Mouse (Mus musculus) heart, embryonic 16.5 days (tissue): ENCODE measurements around the gene Olfr52. TPM values are rescaled to one million over a fixed set of nuclear protein-coding genes. Genes with fewer than 3 reads are reported as not detected.

Experiments
- ATAC-seq: fragments of 200-750 bp; cut with Nextera tagmentation; replicated peaks from 2 replicates; pipeline ENCODE4 v1.8.0; 2017; ENCODE audit warnings: moderate number of reproducible peaks; ENCODE audit not compliant: insufficient read depth, low FRiP score; ENCODE audit errors: extremely low read depth
- H3K27ac ChIP-seq: fragments of 300-500 bp; sonication (generic); 2 replicates; pipeline ENCODE4 v1.5.1; 2014; ENCODE audit warnings: mild to moderate bottlenecking, low read length, control low read depth, moderate library complexity
- H3K27me3 ChIP-seq: fragments of 300-500 bp; sonication (generic); 2 replicates; pipeline ENCODE4 v1.6.1; 2014; ENCODE audit warnings: low read length, mixed read lengths; ENCODE audit not compliant: control insufficient read depth, insufficient read depth
- H3K36me3 ChIP-seq: fragments of 300-500 bp; sonication (generic); 2 replicates; pipeline ENCODE4 v1.6.1; 2014; ENCODE audit not compliant: control insufficient read depth, insufficient read depth
- H3K4me1 ChIP-seq: fragments of 300-500 bp; sonication (generic); 2 replicates; pipeline ENCODE4 v1.6.1; 2014; ENCODE audit warnings: low read length, mixed read lengths; ENCODE audit not compliant: control insufficient read depth, insufficient read depth
- H3K4me2 ChIP-seq: fragments of 300-500 bp; sonication (generic); 2 replicates; pipeline ENCODE4 v1.6.1; 2014; ENCODE audit warnings: low read depth, mild to moderate bottlenecking, control low read depth, low read length
- H3K4me3 ChIP-seq: fragments of 300-500 bp; sonication (generic); 2 replicates; pipeline ENCODE4 v1.5.1; 2014; ENCODE audit warnings: mild to moderate bottlenecking, control low read depth, low read length
- H3K9ac ChIP-seq: fragments of 300-500 bp; sonication (generic); 2 replicates; pipeline ENCODE4 v1.6.1; 2014; ENCODE audit warnings: low read length, control low read depth
- H3K9me3 ChIP-seq: fragments of 300-500 bp; sonication (generic); replicated peaks from 2 replicates; pipeline ENCODE4 v1.6.1; 2016; ENCODE audit warnings: low read length; ENCODE audit not compliant: control insufficient read depth
- WGBS: fragments of 180-500 bp; shearing (Covaris S2); extraction: QIAGEN DNeasy Blood & Tissue Kit; methylation state at CpG from one replicate; pipeline ENCODE4 v1.1.7; 2014; 5-methylcytosine and 5-hydroxymethylcytosine counted together
- polyA plus RNA-seq: library from polyadenylated mRNA; unstranded; fragments of >200 nt; fragmentation: Nextera tagmentation; extraction: Ambion mirVana; gene quantifications from 2 replicates; pipeline ENCODE4 v1.2.1, GENCODE M21; 2015

The Olfr52 gene
- polyA plus RNA-seq, 1 experiment from 2014 or later = not detected

DNA sequence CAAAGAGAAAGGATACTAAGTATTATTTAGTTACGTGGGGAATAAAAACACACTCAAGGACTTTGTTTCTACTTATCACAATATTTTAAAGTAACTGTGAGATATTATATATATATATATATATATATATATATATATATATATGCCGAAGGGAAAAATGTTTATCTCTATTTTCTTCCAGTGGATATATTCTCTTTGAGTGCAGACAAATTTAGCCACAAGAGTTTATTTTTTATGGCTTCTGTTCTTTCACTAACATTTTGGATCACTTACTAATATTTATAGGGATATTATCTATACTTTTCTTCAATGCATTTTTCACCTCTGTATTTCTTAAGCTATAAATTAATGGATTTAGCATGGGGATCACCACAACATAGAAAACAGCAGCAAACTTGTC is 23.7 kb downstream of the Olfr52 start, which contains the start of gene Olfr1042:
Olfr1042 (minus strand) TSS at position 101 of the 400 bp plus-strand sequence.
- 87% methylated on average over 2 of the region's 2 CpGs for WGBS
- no peaks in the 10 kb centered on the region for H3K9me3 ChIP-seq
- H3K27ac ChIP-seq = no peak within 1 kb of the TSS
- no peak within 1 kb of the TSS for H3K4me3 ChIP-seq
- H3K9ac ChIP-seq = no peak within 1 kb of the TSS
- H3K27me3 ChIP-seq = no peaks in the 10 kb centered on the region
- ATAC-seq = no peak
- H3K4me2 ChIP-seq = no peak within 1 kb of the TSS
- no peaks in the 10 kb centered on the region for H3K36me3 ChIP-seq
- H3K4me1 ChIP-seq = no peaks in the 10 kb centered on the region

DNA sequence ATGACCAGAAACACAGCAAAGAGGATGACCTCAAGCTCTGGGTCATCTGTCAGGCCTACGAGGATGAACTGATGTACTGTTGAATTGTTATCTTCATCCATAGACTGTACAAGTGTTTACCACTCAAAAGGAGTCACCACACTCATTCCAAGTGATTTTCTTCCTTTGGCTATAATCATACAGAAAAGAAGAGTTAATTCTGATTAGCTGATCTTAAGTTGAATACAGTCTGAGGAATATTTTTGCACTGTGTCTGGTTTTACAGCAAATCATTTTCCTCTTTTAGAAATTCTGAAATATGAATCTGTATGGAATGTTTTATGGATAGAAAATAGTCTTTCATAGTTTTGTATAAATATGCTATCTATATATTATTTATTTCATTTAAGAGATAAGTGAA is 38.9 kb downstream of the Olfr52 start, which contains the start of gene Olfr1040:
Olfr1040 (minus strand) TSS at position 101 of the 400 bp plus-strand sequence.
- 50% methylated on average over 1 of the region's 1 CpGs for WGBS
- H3K9ac ChIP-seq = no peak within 1 kb of the TSS
- no peak for ATAC-seq
- no peak within 1 kb of the TSS for H3K27ac ChIP-seq
- no peak within 1 kb of the TSS for H3K4me2 ChIP-seq
- H3K4me1 ChIP-seq = no peaks in the 10 kb centered on the region
- no peaks in the 10 kb centered on the region for H3K27me3 ChIP-seq
- no peaks in the 10 kb centered on the region for H3K9me3 ChIP-seq
- no peak within 1 kb of the TSS for H3K4me3 ChIP-seq
- no peaks in the 10 kb centered on the region for H3K36me3 ChIP-seq

DNA sequence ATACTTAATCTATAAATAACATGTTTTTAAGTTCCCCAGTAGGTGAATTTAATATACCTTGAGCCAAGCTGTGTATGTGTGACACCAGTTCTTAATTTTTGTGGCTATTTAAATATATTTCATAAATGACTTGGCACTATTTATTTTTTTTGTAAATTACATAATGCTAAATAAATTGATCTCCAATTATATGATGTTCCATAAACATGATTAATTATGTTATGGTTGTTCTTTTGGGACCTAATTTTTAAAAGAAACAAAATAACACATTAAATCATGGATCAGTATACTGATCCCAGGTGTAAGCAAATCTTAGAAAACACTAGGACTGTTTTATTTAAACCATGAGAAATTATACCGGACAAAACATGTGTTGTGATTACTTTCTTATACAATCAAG is 49.7 kb downstream of the Olfr52 start, which contains the start of gene Olfr1039:
Olfr1039 (minus strand) TSS at position 101 of the 400 bp plus-strand sequence.
- Histone ChIP-seq H3K4me2 (no peak within 1 kb of the TSS), H3K36me3 (no peaks in the 10 kb centered on the region), H3K4me1 (no peaks in the 10 kb centered on the region), H3K4me3 (no peak within 1 kb of the TSS), H3K9ac (no peak within 1 kb of the TSS), H3K27ac (no peak within 1 kb of the TSS), H3K27me3 (no peaks in the 10 kb centered on the region), H3K9me3 (peaks cover 5% of the 10 kb centered on the region; the same call in 1 of the 2 replicates)
- WGBS = 88% methylated on average over 1 of the region's 1 CpGs
- no peak for ATAC-seq

Other genes starting within 250 kb of the Olfr52 start
- not detected in 2 replicates for gene Olfr1028, start 235.2 kb downstream of the Olfr52 start, polyA plus RNA-seq
- gene Olfr1029, start 211.8 kb downstream of the Olfr52 start, polyA plus RNA-seq = not detected in 2 replicates
- gene Olfr1030, start 206.4 kb downstream of the Olfr52 start, polyA plus RNA-seq = not detected in 2 replicates
- not detected in 2 replicates for gene Olfr1031, start 195.4 kb downstream of the Olfr52 start, polyA plus RNA-seq
- gene Olfr1032, start 180.1 kb downstream of the Olfr52 start, polyA plus RNA-seq = not detected in 2 replicates
- 6.3 and 6.4 TPM in 2 replicates for gene Olfr1033, start 165.1 kb downstream of the Olfr52 start, polyA plus RNA-seq
- 0.07 TPM in 1 of 2 replicates, not detected in the other for gene Olfr1034, start 139.8 kb downstream of the Olfr52 start, polyA plus RNA-seq
- gene Olfr1036, start 111.7 kb downstream of the Olfr52 start, polyA plus RNA-seq = not detected in 2 replicates
- not detected in 2 replicates for gene Olfr1037, start 98.3 kb downstream of the Olfr52 start, polyA plus RNA-seq
- gene Olfr1039, start 49.8 kb downstream of the Olfr52 start, polyA plus RNA-seq = not detected in 2 replicates
- not detected in 2 replicates for gene Olfr1040, start 39.0 kb downstream of the Olfr52 start, polyA plus RNA-seq
- gene Olfr1042, start 23.8 kb downstream of the Olfr52 start, polyA plus RNA-seq = not detected in 2 replicates
- gene Olfr1043, start 18.2 kb downstream of the Olfr52 start, polyA plus RNA-seq = not detected in 2 replicates
- gene Olfr1044, start 7.9 kb downstream of the Olfr52 start, polyA plus RNA-seq = not detected in 2 replicates
- gene Olfr1045, start 17.3 kb upstream of the Olfr52 start, polyA plus RNA-seq = not detected in 2 replicates
- not detected in 2 replicates for gene Olfr1046, start 33.6 kb upstream of the Olfr52 start, polyA plus RNA-seq
- gene Olfr1047, start 45.7 kb upstream of the Olfr52 start, polyA plus RNA-seq = not detected in 2 replicates
- not detected in 2 replicates for gene Olfr1048, start 54.6 kb upstream of the Olfr52 start, polyA plus RNA-seq
- not detected in 2 replicates for gene Olfr1049, start 72.6 kb upstream of the Olfr52 start, polyA plus RNA-seq
- not detected in 2 replicates for gene Olfr1051, start 93.4 kb upstream of the Olfr52 start, polyA plus RNA-seq
- not detected in 2 replicates for gene Olfr1052, start 106.8 kb upstream of the Olfr52 start, polyA plus RNA-seq
- gene Olfr1053, start 129.6 kb upstream of the Olfr52 start, polyA plus RNA-seq = not detected in 2 replicates
- not detected in 2 replicates for gene Olfr1054, start 149.8 kb upstream of the Olfr52 start, polyA plus RNA-seq
- not detected in 2 replicates for gene Olfr1055, start 164.6 kb upstream of the Olfr52 start, polyA plus RNA-seq
- not detected in 2 replicates for gene Olfr1056, start 176.8 kb upstream of the Olfr52 start, polyA plus RNA-seq
- not detected in 2 replicates for gene Olfr1057, start 192.7 kb upstream of the Olfr52 start, polyA plus RNA-seq
- gene Olfr1058, start 202.9 kb upstream of the Olfr52 start, polyA plus RNA-seq = not detected in 2 replicates
- not detected in 2 replicates for gene Olfr1061, start 228.4 kb upstream of the Olfr52 start, polyA plus RNA-seq
- gene Olfr1062, start 241.1 kb upstream of the Olfr52 start, polyA plus RNA-seq = not detected in 2 replicates